Mouse (Mus musculus) heart, adult 2 months (tissue): ENCODE results near the gene Dnajc5.

Experiments
- CTCF ChIP-seq: fragments of 200-600 bp; IDR thresholded peaks from 2 replicates; pipeline ENCODE4 v1.8.1; 2022; ENCODE audit warnings: antibody characterized with exemption, mild to moderate bottlenecking, moderate library complexity
- EP300 ChIP-seq: fragments of 200-500 bp; IDR thresholded peaks from 2 replicates; pipeline ENCODE4 v1.6.1; 2011; ENCODE audit warnings: low read depth, low read length, control low read depth; ENCODE audit not compliant: insufficient read depth
- POLR2A ChIP-seq: fragments of 200-500 bp; IDR thresholded peaks from 2 replicates; pipeline ENCODE4 v1.6.1; 2011; ENCODE audit warnings: mild to moderate bottlenecking, low read depth, low read length, control low read depth; ENCODE audit not compliant: insufficient read depth

DNA sequence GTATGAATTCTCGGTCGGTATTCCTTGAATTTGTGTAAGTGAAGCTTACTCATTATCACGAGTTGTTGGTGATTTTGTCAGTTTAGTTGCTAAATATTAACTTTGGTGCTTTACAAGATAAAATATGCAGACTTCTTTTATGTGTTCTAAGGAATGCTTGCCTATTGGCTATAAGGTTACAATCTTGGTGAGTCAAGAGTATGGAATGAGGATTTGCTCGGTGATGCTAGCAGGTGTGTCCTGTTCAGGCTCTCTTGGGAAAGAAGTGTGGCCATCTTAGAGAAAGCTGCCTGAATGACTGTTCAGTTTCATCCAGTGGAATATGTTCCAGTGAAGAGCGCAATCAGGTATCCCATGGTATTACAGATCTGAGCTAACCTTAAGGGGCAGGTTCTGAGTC lies 5.2 kb downstream of the Dnajc5 start:
- no peak for TF ChIP-seq CTCF
- TF ChIP-seq EP300 = no peak
- TF ChIP-seq POLR2A = no peak
